Mouse (Mus musculus): ENCODE data around the gene Tfeb. TPM values are rescaled to one million over a fixed set of nuclear protein-coding genes. Genes with fewer than 3 reads are reported as not detected.

The Tfeb gene
- polyA plus RNA-seq, 1 experiment from 2014 or later, result 14.3 TPM

- ATAC-seq (ENCODE audit: insufficient number of reproducible peaks, low FRiP score, low TSS enrichment, low read depth), result no peak
- Histone ChIP-seq H3K4me3 (replicated peaks) (no peak overlapping the region), H3K36me3 (no peaks in the 10 kb centered on the region), H3K9ac (no peak overlapping the region), H3K9me3 (replicated peaks) (no peaks in the 10 kb centered on the region), H3K4me2 (replicated peaks) (no peak overlapping the region), H3K27ac (replicated peaks) (no peak overlapping the region), H3K27me3 (no peaks in the 10 kb centered on the region), H3K4me1 (no peaks in the 10 kb centered on the region)
- WGBS, result 34% methylated on average over 6 of the region's 6 CpGs
Measured at GRCm38 (mm10) chr17:47773604-47774003, 36.8 kb downstream of the Tfeb start.

GRCm38 (mm10) chr17:47777141-47777540 is 40.3 kb downstream of the Tfeb start:
- Histone ChIP-seq H3K27me3 (no peaks in the 10 kb centered on the region), H3K36me3 (no peaks in the 10 kb centered on the region), H3K4me2 (replicated peaks) (no peak overlapping the region), H3K4me3 (replicated peaks) (no peak overlapping the region), H3K27ac (replicated peaks) (no peak overlapping the region), H3K9me3 (replicated peaks) (no peaks in the 10 kb centered on the region), H3K4me1 (peaks cover 11% of the 10 kb centered on the region; the same call in 1 of the 2 replicates), H3K9ac (no peak overlapping the region)
- no peak for ATAC-seq (ENCODE audit: insufficient number of reproducible peaks, low FRiP score, low TSS enrichment, low read depth)
- WGBS, result 59% methylated on average over 2 of the region's 2 CpGs

DNA sequence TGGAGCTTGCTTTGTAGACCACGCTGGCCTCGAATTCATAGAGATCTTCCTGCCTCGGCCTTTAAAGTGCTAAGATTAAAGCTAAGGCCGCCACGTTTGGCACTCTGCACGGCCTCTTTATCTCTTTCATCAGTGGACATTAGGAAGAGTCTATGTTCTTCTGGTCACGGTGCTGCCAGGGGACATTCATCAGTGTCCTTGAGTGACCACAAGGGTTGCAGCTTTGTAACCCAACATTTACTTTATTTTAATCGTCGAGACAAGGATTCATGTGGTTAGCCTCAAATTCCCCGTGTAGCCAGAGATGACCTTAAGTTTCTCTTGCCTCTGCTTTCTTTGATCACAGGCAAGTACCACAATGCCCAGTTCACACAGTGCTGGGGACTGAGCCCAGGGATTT is 43.6 kb downstream of the Tfeb start:
- 74% methylated on average over 10 of the region's 10 CpGs for WGBS

GRCm38 (mm10) chr17:47782486-47782885 is 45.7 kb downstream of the Tfeb start:
- Histone ChIP-seq H3K9ac (no peak overlapping the region), H3K36me3 (no peaks in the 10 kb centered on the region), H3K27me3 (no peaks in the 10 kb centered on the region), H3K4me3 (replicated peaks) (no peak overlapping the region), H3K4me1 (peaks cover 16% of the 10 kb centered on the region), H3K4me2 (replicated peaks) (no peak overlapping the region), H3K9me3 (replicated peaks) (no peaks in the 10 kb centered on the region), H3K27ac (replicated peaks) (no peak overlapping the region)
- 78% methylated on average over 3 of the region's 3 CpGs for WGBS
- no peak for ATAC-seq (ENCODE audit: insufficient number of reproducible peaks, low FRiP score, low TSS enrichment, low read depth)

More for the DNA sequence above, 43.6 kb downstream of the Tfeb start:
- Histone ChIP-seq H3K27ac (replicated peaks) (no peak overlapping the region), H3K4me1 (peaks cover 13% of the 10 kb centered on the region), H3K9me3 (replicated peaks) (no peaks in the 10 kb centered on the region), H3K4me3 (replicated peaks) (no peak overlapping the region), H3K27me3 (no peaks in the 10 kb centered on the region), H3K9ac (no peak overlapping the region), H3K36me3 (no peaks in the 10 kb centered on the region), H3K4me2 (replicated peaks) (no peak overlapping the region)
- ATAC-seq (ENCODE audit: insufficient number of reproducible peaks, low FRiP score, low TSS enrichment, low read depth), result no peak

DNA sequence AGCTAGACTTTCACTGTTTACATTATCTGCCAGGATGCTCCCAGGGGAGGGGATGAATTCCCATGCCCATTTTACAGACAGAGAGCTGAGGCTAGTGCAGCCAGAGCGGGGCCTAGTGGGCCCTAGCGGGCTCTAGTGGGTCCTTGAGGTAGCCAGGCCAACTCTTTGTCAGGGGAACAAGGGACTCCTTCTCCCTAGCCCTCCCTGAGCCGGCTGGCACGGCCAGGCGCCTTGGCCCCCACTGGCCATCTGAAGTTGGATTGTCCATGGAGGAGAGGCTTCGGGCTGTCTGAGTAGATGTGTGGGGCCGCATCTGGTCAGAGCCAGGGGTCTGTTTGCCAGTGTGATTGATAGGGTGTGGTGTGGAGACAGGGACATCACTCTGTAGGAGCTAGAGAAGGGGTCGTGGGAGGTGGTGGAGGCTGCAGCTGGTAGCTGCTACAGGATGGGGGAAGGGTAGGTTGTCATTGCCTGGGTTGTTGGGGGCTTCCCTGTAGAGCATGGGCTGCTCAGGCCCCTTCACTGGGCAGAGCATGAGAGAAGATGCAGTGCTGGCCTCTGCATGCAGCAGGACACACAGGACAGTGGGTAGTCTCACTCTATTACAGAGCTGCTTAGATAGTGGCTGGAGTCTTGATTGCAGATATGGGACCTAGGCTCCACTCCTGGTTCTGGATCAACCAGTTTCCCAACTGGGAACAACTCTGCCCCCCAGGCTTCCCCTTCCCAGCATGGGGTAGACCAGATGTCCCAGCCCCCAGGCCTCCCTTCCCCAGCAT is 46.8 kb downstream of the Tfeb start:
- Histone ChIP-seq H3K9me3 (replicated peaks) (no peaks in the 10 kb centered on the region), H3K9ac (no peak overlapping the region), H3K27ac (replicated peaks) (no peak overlapping the region), H3K27me3 (no peaks in the 10 kb centered on the region), H3K4me1 (peaks cover 28% of the 10 kb centered on the region), H3K4me2 (replicated peaks) (no peak overlapping the region), H3K36me3 (no peaks in the 10 kb centered on the region), H3K4me3 (replicated peaks) (no peak overlapping the region)
- WGBS, result 86% methylated on average over 8 of the region's 8 CpGs
- ATAC-seq (ENCODE audit: insufficient number of reproducible peaks, low FRiP score, low TSS enrichment, low read depth), result no peak

DNA sequence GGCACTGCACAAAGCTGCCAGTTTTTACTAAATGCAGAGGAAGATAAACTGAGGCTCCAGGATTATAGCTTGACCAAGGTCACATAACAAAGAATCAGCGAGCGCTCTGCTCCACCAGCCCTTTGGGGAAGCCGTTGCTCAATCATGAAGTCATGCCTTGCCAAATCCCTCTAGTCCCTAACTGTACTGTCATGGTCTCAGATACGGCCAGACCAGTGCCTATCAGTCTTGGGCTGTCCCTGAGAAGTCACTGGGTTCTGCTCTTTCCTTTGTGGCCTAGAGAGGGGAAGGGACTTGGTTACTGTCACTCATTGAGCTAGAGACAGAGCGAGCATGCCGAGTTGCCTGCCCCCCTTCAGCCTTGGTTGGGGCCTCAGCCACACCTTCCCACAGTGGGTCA is 47.6 kb downstream of the Tfeb start:
- ATAC-seq (ENCODE audit: insufficient number of reproducible peaks, low FRiP score, low TSS enrichment, low read depth), result no peak
- WGBS, result 84% methylated on average over 6 of the region's 6 CpGs
- no peak overlapping the region for H3K4me3 ChIP-seq (replicated peaks)
- H3K27me3 ChIP-seq, result no peaks in the 10 kb centered on the region
- no peak overlapping the region for H3K27ac ChIP-seq (replicated peaks)
- peaks cover 32% of the 10 kb centered on the region for H3K4me1 ChIP-seq
- H3K9ac ChIP-seq, result no peak overlapping the region
- H3K9me3 ChIP-seq (replicated peaks), result no peaks in the 10 kb centered on the region
- no peak overlapping the region for H3K4me2 ChIP-seq (replicated peaks)
- no peaks in the 10 kb centered on the region for H3K36me3 ChIP-seq

GRCm38 (mm10) chr17:47787632-47788031 is 50.8 kb downstream of the Tfeb start:
- peaks cover 31% of the 10 kb centered on the region for H3K4me1 ChIP-seq
- no peak for ATAC-seq (ENCODE audit: insufficient number of reproducible peaks, low FRiP score, low TSS enrichment, low read depth)
- H3K4me3 ChIP-seq (replicated peaks), result no peak overlapping the region
- no peaks in the 10 kb centered on the region for H3K27me3 ChIP-seq
- WGBS, result 27% methylated on average over 8 of the region's 8 CpGs
- no peaks in the 10 kb centered on the region for H3K36me3 ChIP-seq
- no peak overlapping the region for H3K27ac ChIP-seq (replicated peaks)
- no peak overlapping the region for H3K9ac ChIP-seq
- no peaks in the 10 kb centered on the region for H3K9me3 ChIP-seq (replicated peaks)
- H3K4me2 ChIP-seq (replicated peaks), result no peak overlapping the region

DNA sequence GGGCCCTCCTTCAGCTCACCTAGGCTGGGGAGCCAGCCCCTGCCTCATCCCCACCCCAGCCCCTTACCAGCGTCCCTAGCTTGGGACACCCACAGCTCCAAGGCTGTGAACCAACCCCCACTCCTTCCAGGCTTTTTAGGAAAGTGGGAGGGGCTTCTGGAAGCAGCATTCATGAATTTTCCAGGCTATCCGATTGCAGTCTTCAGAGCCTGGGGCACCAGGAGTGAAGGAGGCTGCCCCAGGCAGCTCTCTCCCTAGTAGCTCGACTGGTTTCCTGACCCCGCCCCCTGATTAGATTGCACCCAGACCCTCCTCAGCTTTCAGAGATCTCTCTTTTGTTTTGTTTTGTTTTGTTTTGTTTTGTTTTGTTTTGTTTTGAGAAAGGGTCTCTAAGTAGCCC is 51.5 kb downstream of the Tfeb start:
- H3K27ac ChIP-seq (replicated peaks), result no peak overlapping the region
- no peak overlapping the region for H3K9ac ChIP-seq
- no peak overlapping the region for H3K4me2 ChIP-seq (replicated peaks)
- H3K27me3 ChIP-seq, result no peaks in the 10 kb centered on the region
- no peak for ATAC-seq (ENCODE audit: insufficient number of reproducible peaks, low FRiP score, low TSS enrichment, low read depth)
- no peaks in the 10 kb centered on the region for H3K36me3 ChIP-seq
- no peaks in the 10 kb centered on the region for H3K9me3 ChIP-seq (replicated peaks)
- peaks cover 37% of the 10 kb centered on the region for H3K4me1 ChIP-seq
- WGBS, result 5% methylated on average over 4 of the region's 4 CpGs
- no peak overlapping the region for H3K4me3 ChIP-seq (replicated peaks)

GRCm38 (mm10) chr17:47788996-47789395 is 52.2 kb downstream of the Tfeb start:
- no peaks in the 10 kb centered on the region for H3K36me3 ChIP-seq
- WGBS, result 68% methylated on average over 6 of the region's 6 CpGs
- ATAC-seq (ENCODE audit: insufficient number of reproducible peaks, low FRiP score, low TSS enrichment, low read depth), result no peak
- peaks cover 41% of the 10 kb centered on the region for H3K4me1 ChIP-seq
- H3K4me3 ChIP-seq (replicated peaks), result no peak overlapping the region
- H3K9me3 ChIP-seq (replicated peaks), result no peaks in the 10 kb centered on the region
- H3K9ac ChIP-seq, result no peak overlapping the region
- H3K4me2 ChIP-seq (replicated peaks), result no peak overlapping the region
- H3K27ac ChIP-seq (replicated peaks), result no peak overlapping the region
- no peaks in the 10 kb centered on the region for H3K27me3 ChIP-seq

DNA sequence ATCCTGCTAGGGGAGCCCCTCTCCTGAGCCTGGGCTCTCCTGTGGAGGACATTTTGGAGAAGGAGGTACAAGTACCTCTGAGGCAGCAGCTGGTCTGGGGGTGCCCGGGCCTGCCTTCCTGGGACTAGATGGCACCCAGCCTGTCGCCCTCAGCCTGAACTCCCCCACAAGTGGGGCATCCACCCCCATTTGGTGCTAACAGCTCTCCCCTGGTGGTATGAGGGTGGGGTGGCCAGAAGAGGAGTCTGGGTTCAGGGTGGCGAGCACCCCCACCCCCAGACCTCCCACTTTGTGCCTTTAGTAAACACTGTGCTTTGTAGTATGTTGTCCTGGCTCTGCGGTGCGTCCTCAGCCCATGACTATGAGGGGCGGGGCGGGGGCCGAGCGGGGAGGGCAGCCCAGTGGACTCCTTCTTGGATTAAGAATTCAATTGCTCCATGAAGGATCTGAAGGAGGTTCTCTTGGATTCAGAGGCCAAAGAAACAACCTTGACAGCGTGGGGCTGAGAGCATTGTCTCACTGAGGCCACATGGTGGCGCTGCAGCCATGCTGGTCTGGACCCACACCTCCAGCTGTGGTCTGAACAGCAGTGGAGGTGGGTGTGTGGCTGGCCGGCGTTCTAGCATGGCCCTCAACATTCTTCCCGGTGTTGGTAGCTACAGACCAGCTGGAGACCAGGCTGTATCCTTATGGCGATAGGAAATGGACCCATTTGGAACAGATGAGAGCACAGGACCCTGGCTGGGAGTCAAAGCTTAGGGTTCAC is 55.5 kb downstream of the Tfeb start:
- ATAC-seq (ENCODE audit: insufficient number of reproducible peaks, low FRiP score, low TSS enrichment, low read depth), result no peak
- no peaks in the 10 kb centered on the region for H3K27me3 ChIP-seq
- 21% methylated on average over 15 of the region's 15 CpGs for WGBS
- no peak overlapping the region for H3K9ac ChIP-seq
- no peak overlapping the region for H3K4me3 ChIP-seq (replicated peaks)
- no peak overlapping the region for H3K27ac ChIP-seq (replicated peaks)
- H3K4me2 ChIP-seq (replicated peaks), result no peak overlapping the region
- peaks cover 37% of the 10 kb centered on the region for H3K4me1 ChIP-seq
- no peaks in the 10 kb centered on the region for H3K36me3 ChIP-seq
- no peaks in the 10 kb centered on the region for H3K9me3 ChIP-seq (replicated peaks)

DNA sequence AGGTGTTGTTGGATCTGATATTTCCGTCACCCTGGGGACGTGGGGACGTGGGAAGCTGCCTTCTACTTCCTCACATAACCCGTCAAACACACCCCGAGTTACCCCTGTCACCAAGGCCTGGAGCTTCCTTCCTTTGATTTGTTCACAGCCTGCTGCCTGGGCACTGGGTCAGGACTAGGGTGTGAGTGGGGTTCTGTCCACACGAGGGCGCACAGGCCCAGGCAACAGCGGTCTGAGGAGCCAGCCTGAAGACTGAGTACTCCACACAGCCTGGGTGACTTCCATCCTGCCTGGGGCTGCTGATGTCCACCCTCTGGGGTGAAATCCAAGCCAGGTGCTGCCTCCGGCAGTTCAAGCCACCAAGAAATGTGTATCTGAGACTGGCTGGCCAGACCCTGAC is 56.5 kb downstream of the Tfeb start:
- Histone ChIP-seq H3K4me3 (replicated peaks) (no peak overlapping the region), H3K4me1 (peaks cover 27% of the 10 kb centered on the region), H3K9ac (no peak overlapping the region), H3K9me3 (replicated peaks) (no peaks in the 10 kb centered on the region), H3K27ac (replicated peaks) (no peak overlapping the region), H3K27me3 (no peaks in the 10 kb centered on the region), H3K4me2 (replicated peaks) (no peak overlapping the region), H3K36me3 (no peaks in the 10 kb centered on the region)
- ATAC-seq (ENCODE audit: insufficient number of reproducible peaks, low FRiP score, low TSS enrichment, low read depth), result peak; percentile 75
- WGBS, result 8% methylated on average over 9 of the region's 9 CpGs
